Mouse (Mus musculus): Measurements from ENCODE around the gene Stambp.

DNA sequence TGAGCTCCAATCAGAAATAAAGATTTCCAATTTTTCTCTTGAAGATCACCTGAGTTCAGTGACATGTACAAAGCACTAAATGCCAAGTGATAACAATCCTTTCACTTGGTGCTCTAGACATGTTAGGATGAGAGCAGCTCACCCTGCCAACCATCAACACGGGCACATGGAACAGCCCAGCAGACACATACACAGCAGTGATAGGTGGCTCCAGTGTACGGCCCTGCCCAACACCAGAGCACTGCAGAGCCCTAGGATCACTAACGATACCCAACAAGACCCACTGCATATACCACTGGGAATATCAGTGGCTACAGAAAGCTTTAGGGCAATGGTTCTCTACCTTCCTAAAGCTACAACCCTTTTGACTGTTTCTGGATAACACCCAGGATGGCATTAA, 17.8 kb upstream of the Stambp start:
- TF ChIP-seq POLR2A (IDR thresholded peaks at IDR 0.05; ENCODE audit: borderline replicate concordance, control insufficient read depth, low read depth, low read length) (no peak), CTCF (IDR thresholded peaks at IDR 0.05; ENCODE audit: control insufficient read depth, insufficient read depth, low read length) (no peak)

Measured in bone marrow, adult 2 months (tissue).